Mouse (Mus musculus) frontal cortex, adult (tissue): ENCODE results near the gene Slc22a1.

Source experiments
- ATAC-seq: cut with Nextera tagmentation; 2 replicates; pipeline ENCODE4 v1.9.2; 2017; ENCODE audit warnings: mild to moderate bottlenecking, moderate library complexity, mixed read lengths; ENCODE audit not compliant: low TSS enrichment

The Slc22a1 gene

GRCm38 (mm10) chr17:12675646-12676045, at the start of gene Slc22a1:
Gene Slc22a1, minus strand, starts transcription at chr17:12675829.
- ATAC-seq = no peak

DNA sequence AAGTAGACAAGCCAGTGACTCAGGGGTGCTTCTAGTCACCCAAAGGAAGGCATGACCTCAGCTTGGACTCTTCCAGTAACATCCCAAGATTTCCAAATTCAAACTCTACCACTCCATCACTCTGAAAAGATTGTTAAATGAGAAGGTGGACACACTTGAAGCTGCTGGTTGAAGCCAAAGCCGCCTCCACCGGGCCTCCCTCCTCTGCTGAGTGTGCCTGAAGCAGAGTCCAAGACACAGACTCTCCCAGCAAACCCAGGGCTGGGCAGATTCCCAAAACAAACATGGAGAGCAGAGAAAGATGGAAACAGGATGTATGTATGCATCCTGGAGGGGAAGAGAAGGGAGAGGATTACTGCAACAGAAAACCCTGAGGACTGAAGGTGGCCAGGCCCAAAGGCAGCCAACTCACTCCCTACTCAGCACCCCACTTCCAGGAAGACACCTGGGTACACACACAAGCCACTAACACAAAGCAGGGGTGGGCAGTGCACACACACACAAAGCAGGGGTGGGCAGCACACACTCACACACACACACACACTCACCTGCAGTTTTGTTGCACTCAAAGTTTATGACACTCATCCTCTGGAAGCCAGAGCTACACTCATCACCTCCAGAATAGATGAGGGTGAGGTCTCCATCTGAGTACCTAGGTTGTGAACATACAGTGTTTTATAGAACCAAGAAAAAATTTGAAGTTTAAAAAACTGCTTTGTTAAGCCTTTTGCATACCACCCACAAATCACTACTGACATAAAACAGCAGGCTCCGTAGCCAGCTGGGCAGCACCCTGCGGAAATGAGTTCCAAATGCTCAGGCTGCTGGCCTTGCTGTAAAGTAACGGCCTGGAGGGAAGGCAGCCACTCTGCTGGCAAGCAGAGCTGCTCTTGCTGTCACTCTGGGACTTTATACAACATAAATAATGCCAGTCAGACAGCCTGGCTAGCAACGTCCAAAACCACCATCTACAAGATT, 49.4 kb upstream of the Slc22a1 start:
- ATAC-seq = peak; percentile 77

GRCm38 (mm10) chr17:12723986-12724766, 48.5 kb upstream of the Slc22a1 start:
- ATAC-seq = no peak

- ATAC-seq = no peak
Observed at GRCm38 (mm10) chr17:12722622-12723021, 47.0 kb upstream of the Slc22a1 start.

GRCm38 (mm10) chr17:12721118-12721886, 45.7 kb upstream of the Slc22a1 start:
- no peak for ATAC-seq

DNA sequence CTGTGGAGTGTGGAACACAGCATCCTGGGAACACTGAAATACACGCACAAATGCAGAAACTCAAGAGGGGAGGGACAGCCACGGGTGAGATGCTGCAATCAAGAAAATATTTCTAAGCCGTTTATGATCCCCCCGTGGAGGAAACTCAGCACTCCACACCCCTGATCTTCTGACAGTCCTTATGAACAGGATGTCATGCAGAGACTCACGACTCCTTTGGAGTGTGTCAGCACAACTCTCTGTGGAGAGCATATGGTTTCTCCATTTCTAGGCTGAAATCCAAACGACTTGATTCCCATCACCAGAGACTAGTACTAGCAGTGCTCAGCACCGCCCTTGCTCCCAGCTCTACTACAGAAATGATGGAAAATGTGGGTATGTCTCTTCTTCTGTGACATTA, 42.6 kb upstream of the Slc22a1 start:
- ATAC-seq = peak; percentile 98

DNA sequence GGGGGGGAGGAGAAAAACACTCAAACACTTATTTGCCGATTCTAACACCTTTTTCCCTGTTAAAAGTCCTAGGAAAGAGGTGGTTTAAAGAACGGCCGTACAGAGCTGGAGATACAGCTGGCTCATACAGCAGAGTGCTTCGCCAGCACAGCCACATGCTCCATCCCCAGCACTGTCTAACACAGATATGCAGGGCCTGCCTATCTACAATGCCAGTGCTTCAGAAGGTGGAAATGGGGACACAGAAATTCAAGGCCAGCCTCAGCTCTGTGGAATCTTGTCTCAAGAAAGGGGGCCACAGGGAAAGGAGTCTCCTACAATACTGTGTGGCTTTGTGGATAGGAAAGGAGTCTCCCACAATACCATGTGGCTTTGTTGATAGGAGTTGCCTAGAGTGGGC, 41.8 kb upstream of the Slc22a1 start:
- no peak for ATAC-seq

- ATAC-seq = no peak
Observed at GRCm38 (mm10) chr17:12715032-12715431, 39.4 kb upstream of the Slc22a1 start.

GRCm38 (mm10) chr17:12714080-12714561, 38.5 kb upstream of the Slc22a1 start:
- no peak for ATAC-seq

DNA sequence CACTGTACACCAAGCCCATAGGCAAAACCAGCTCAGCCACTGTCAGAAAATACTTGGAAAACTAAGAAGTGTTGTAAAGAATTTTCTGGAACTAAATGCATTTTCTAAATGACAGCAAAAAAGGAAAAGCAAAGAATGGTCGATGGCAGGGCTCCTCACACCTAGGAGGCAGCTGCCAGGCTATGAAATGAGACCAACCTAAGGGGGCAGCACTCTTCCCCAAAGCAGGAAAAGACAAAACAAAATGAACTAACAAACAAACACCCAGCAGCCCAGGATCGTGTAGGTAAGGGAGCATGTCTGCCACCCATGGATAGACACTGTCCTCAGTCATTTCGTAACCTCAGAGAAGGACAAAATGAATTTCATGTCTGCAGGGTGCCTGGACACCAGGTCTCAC, 37.4 kb upstream of the Slc22a1 start:
- no peak for ATAC-seq

GRCm38 (mm10) chr17:12712191-12712590, 36.6 kb upstream of the Slc22a1 start:
- no peak for ATAC-seq

DNA sequence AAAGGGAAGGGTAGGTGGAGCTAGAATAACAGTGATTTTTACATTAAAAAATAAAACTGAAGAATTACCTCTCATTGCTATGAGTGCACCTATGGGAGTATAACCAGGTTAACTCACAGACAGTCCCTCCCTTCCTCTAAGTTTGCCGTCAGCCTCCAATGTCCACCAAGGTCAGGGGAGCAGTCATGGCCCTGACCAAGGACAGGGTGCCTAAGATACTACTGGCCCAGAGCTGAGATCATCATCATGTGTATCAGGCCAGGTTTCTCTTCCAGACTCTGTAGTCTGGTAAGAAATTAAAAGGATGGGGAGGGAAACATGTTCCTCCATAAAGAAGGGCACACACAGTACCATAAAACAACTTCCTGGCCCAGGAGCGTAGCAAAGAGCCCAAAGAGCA, 35.3 kb upstream of the Slc22a1 start:
- no peak for ATAC-seq

- ATAC-seq = peak; percentile 74
Observed at GRCm38 (mm10) chr17:12710050-12710780, 34.6 kb upstream of the Slc22a1 start.

DNA sequence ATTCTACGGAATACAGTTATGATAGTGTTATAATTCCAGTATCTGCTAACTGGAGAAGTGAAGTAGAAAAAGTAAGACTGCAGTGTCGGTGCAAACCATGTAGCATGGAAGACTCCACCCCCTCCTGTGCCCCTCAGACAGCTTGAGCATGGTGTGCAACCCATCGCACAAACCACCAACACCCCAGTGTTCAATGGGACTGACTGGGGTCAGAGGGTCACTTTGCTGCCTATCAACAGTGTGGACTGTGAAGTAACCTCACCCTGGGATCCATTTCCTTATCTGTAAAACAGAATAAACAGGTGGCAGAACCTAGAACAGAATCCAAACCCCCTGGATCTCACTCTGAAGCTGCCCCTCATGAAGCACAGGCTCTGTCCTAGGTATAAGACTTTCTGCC, 32.8 kb upstream of the Slc22a1 start:
- no peak for ATAC-seq

- ATAC-seq = no peak
Observed at GRCm38 (mm10) chr17:12706590-12707049, 31.0 kb upstream of the Slc22a1 start.

GRCm38 (mm10) chr17:12702901-12703300, 27.3 kb upstream of the Slc22a1 start:
- ATAC-seq = no peak

DNA sequence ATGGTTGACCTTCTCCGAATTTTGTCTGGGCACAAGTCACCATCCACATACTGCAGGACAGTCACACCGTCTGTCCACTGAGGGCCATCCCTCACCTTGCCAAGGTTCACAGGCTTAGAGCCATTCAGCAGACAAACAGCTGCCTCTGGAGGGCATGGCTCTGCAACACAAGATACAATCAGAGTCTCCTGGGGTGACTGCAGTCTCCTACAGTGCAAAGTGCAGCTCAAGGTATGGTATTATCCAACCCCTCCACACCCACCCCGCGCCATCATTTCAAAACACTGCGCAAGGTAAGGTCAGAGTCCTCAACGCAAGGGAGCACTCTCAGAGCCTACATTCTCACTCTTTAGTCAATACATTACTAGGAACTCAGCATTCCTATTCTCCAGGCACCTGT, 24.7 kb upstream of the Slc22a1 start:
- no peak for ATAC-seq

DNA sequence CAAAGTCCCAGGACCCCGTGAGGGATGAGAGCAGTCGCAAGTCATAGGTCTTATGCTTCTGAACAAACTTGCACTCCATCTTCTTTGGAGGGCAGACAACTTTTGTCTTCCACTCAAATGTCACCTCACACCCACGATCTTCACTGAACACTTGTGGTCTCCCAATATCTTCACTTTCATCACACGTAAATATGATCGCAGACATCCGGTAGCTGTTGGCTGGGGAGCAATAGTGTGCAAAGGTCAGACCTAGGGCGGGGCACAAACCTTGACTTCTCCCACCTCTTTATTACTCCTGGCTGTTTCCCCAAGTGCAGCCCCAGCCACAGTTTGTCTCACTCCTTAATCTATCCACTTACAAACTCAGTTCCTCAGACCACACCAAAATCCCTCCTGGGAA, 16.3 kb upstream of the Slc22a1 start:
- ATAC-seq = no peak

- no peak for ATAC-seq
Observed at GRCm38 (mm10) chr17:12689537-12689936, 13.9 kb upstream of the Slc22a1 start.

- ATAC-seq = no peak
Observed at GRCm38 (mm10) chr17:12688427-12689110, 12.9 kb upstream of the Slc22a1 start.
